Mouse (Mus musculus) adrenal gland, postnatal 10 days (tissue): ENCODE data around the gene Wfdc12. TPM values are rescaled to one million over a fixed set of nuclear protein-coding genes. Genes with fewer than 3 reads are reported as not detected.
"Not testable (repeated sequence)": the region's sequence is repeated elsewhere in the genome, so short reads cannot be mapped to it uniquely, and the experiment has no call there.

Source experiments
- DNase-seq: peaks from one replicate; pipeline ENCODE4 v3.0.0; 2021; ENCODE audit warnings: mixed read lengths
- long read RNA-seq, 2 experiments: library from polyadenylated mRNA; stranded (forward); transcript quantifications; one replicate each; pipeline ENCODE4 v2.0.0; 2021
- total RNA-seq, 2 experiments: library from RNA; stranded (reverse); gene quantifications; 2 replicates each; pipeline ENCODE4 v1.2.3; 2021

Gene Wfdc12
- total RNA-seq: not detected
- long read RNA-seq, experiment 1: 0 reads
- long read RNA-seq, experiment 2: 0 reads

DNA sequence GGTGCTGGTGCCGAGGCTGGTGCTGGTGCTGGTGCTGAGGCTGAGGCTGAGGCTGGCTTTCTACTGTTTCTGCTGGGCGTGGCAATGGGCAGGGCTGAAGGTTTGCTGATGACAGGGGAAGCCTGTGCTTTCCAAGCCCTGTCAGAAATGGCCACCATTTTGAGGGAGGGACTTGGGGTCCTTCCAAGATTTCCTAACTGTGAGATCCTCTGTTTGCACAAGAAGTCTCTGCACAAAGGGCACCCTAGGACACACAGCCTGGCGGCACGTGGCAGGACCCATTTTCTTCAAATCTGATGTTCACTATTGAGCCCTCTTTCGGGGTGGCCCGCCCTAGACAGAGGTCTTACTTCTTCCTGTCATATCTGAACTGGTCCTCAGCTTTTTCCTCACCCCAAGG is at the start of gene Wfdc12:
Wfdc12 (minus strand) TSS at position 33 of the 400 bp plus-strand sequence.
- peak; percentile 24 for DNase-seq

DNA sequence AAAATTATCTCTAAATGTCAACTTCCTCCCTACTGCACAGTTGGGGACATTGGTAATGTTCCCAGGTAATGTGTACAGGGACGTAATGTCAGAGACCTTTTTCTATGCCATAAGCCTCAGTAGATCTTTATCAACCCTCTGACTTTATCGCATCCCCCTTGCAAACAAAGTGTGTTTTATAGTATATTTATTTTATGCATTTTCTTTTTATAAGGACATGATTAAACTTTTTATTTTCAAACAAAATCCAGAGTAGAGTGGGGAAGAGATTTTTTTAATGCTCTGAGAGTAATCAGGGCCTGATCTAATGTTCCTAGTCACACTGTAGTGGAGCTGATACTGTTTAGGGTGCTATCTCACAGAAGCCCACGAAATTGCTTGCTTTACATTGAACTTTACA is 48.0 kb upstream of the Wfdc12 start, which contains the start of gene Svs2:
Svs2 (minus strand) TSS at position 101 of the 400 bp plus-strand sequence.
- DNase-seq: no peak

DNA sequence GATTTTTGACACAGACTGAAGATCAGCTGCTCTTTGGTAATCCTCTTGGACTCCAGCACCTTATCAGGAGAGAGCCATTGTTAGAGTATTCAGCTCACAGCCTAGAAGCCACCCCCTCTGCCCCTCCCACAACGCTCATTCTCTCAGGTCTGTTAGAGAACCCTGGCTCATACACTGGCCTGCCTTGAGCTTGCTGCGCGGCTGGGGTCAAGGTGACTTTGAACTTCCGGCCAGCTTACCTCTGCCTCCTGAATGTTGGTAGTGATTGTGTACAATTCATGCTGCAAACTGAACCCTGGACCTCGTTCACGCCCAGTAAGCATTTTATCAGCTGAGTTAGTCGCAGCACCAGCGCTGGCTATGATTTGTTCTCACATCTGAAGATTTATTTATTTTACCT is 42.3 kb upstream of the Wfdc12 start:
- no peak for DNase-seq

DNA sequence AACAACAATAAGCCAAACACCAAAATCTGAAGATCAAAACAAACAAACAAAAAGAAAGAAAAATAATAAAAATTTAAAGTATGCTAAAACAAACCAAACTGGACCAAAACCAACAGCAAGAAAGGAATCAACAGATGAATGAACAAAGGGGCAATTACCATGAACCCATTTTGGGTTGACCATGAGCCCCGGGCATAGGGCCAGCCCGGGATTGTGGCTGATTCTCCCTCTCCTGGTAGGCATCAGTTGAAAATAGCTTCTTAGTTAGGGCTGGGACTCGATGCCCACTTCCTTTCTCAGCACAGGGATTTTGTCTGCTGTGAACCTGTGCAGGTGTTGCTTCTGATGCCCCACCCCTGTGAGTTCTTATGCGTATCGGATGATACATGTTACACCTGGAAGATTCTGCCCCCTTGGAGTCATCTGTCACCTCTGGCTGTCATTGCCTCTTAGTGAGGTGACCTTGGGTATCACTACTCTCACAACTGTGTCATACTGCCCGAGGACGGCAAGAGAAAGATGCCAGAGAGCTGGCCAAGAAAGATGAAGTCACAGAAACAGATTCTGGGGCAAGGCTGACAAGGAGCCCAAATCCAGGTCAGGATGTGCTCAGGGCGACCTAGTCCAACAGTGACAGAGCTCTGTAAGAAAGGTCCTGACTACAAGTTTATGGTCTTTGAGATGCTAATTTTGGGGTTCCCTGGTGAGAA is 38.1 kb upstream of the Wfdc12 start:
- DNase-seq: peak; percentile 12

DNA sequence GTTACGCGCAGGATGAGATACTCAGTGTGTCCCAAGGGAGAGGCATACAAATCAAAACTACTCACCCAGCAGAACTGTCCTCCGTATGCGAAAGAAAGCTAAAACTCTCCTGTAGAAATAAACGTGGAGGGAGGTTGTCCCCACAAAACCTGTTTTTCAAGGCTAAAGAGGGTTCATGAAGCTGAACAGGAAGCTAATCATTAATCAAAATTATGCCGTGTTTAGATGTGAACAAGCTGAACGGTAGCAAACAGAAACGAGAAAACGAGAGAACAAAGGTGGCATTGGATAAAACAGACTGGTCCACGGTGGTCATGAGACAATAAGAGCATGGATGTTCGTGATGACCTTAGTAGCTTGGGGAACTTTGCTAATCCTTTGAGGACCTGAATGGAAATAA is 31.1 kb upstream of the Wfdc12 start, which contains the start of gene Wfdc15b:
Wfdc15b (minus strand) TSS at position 139 of the 400 bp plus-strand sequence.
- DNase-seq: no peak

DNA sequence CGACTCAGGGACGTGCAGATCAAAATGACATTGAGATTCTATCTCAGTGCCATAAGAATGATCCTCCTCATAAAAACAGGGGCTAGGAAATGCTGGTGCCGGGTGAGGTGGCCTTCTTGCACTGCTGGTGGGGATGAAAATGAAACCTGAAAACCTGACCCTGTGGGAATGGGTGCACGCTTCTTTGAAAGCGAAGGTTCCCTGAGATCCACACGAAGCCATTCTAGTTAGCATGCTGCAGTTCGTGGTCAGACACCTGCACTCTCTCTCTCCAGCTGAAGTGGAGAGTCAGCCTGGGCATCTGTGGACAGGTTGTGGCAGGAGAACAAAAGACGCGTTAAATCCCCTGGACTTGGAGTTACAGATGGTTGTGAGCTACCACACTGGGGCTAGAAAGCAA is 28.9 kb upstream of the Wfdc12 start:
- DNase-seq: no peak

GRCm38 (mm10) chr2:164212711-164213110 is 22.3 kb upstream of the Wfdc12 start:
- DNase-seq: no peak

- no peak for DNase-seq
Measured at GRCm38 (mm10) chr2:164210892-164211291, 20.5 kb upstream of the Wfdc12 start.

- no peak for DNase-seq
Measured at GRCm38 (mm10) chr2:164206676-164207075, 16.3 kb upstream of the Wfdc12 start.

DNA sequence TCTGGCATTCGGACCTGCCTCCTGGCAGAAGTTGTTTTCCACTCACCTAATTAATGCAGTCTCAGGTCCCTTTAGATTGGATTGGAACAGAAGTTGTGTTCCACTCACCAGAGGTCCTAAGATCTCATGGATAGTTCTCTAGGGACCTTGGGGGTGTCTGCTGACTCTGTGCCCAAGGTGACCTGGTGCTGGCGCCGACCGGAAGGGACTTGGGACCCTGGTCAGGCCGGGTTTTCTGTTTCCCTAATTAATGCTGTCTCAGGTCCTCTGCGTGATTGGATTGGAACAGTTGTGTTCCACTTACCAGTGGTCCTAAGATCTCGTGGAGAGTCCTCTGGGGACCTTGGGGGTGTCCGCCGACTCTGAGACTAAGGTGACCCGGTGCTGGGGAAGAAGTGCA is 15.6 kb upstream of the Wfdc12 start:
- DNase-seq: not testable (repeated sequence)

GRCm38 (mm10) chr2:164199626-164200327 is 9.4 kb upstream of the Wfdc12 start, which contains the start of gene Wfdc15a:
Gene Wfdc15a, minus strand, starts transcription at chr2:164200130.
- DNase-seq: no peak

- no peak for DNase-seq
Measured at GRCm38 (mm10) chr2:164196700-164196990, 6.2 kb upstream of the Wfdc12 start.

DNA sequence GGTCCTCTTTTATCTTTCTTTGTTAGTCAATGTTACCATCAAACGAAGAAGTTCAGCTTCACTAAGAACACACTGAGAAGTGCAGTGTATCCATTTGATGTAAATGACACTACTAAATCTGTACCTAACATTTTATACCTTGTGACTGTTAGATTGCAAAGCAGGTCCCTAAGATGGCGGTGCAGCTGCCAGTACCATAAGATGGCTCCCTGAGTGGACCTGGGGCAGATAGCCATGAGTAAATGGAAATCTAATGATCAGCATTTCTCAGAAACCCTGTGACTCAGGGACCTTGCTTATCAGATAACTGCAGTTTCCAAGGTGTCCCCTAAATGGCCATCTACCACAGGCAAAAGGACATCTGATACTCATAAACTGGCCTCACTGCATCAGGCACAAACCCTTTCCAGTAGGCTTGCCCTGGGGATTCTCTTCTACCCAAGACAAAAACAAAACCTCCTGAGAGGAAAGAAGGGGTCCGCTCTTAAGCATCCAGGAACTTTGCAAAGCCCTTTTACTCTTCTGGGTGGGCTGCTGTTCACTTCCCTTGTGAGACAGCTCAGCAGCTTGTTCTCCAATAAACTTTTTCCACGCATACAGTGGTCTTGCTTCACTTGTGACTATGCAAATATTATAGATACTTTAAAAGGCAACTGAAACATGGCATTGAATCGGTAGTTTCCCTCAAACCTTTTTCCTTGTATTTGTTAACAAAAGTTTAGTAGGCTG is 5.7 kb upstream of the Wfdc12 start:
- DNase-seq: no peak

GRCm38 (mm10) chr2:164194959-164195630 is 4.7 kb upstream of the Wfdc12 start:
- peak; percentile 30 for DNase-seq

DNA sequence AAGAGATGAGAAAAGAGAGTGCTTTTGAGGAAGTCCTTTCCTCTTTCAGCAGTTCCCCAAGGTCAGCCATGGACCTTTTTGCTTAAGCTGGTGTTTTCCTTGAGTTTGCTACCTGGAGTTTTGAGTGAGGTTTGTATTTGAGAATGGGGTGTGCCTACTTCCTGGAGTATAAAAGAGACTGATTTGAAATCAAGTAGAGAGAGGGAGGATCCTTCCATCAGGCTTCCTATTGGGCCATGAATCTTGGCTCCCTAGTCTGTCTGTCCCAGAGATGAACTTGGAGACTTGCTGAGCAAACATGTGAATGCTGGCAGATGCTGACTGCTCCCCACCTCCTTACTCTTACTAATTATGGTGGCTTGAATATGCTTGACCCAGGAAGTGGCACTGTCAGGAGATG is 1.9 kb upstream of the Wfdc12 start:
- DNase-seq: no peak

GRCm38 (mm10) chr2:164188722-164189121 is 1.7 kb downstream of the Wfdc12 start:
- no peak for DNase-seq

- DNase-seq: no peak
Measured at GRCm38 (mm10) chr2:164184145-164184719, 6.2 kb downstream of the Wfdc12 start.

DNA sequence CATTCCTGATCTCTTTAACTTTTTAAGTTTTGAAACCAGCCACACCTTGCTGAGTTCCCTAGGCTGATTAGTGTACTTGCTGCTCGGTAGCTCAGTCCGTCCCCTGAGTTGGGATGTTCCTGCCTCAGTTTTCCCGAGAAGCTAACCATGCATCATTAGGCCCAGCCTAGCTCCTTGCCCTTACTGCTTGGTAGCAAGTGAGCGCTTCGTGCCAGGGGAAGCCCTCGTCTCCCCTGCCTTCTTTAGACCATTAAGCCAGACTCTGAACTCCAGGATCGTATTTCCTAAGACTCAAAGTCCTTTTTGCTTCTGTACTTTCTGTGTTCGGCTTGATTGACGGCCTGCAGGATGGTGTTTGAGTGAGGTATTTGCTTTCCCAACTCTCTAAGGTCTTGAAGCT is 7.1 kb downstream of the Wfdc12 start:
- no peak for DNase-seq

DNA sequence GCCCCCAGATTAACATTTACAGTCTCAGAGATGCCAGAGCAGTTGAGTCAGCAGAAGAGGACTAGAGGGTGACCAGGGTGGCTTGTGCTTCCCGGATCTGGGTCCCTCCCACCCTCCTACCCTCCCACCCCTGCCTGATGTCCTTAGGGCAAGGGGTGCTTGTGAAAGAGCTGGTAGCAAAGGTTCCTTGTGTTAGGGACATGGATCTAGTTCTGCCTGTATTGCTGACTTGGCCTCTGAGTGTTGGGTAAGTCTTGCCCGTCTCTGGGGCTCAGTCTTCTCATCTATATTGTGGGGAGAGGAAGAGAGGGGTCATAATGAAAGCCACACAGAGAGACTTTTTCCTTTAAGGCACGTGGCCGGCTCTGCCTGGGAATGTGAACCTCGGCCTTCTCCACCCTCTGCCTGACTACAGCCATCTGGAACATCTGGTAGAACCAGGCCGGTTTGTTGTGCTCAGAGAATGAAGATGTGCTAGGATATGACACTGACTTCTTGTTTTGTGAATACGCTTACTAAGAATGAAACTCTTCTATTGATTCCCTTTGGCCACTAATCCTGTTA is 7.6 kb downstream of the Wfdc12 start, which contains the start of gene Wfdc5:
Wfdc5 (minus strand) TSS at position 51 of the 564 bp plus-strand sequence.
- no peak for DNase-seq

DNA sequence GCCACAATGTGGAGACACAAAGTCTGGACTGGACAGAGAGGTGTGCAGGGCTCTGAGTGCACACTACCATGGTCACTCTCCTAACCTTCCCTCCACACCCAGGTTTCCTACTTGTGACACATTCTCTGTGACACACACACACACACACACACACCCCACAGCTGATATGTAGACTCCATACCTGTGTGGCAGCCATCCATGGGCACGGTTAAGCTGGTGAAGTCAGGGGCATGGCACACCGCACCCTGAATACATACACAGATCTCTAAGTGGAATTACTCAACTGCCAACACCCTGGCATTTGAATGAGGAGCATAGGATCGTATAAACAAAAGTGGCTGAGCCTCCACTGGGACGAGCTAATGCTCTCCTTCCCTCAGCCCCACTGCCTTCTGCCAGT is 9.6 kb downstream of the Wfdc12 start:
- no peak for DNase-seq

DNA sequence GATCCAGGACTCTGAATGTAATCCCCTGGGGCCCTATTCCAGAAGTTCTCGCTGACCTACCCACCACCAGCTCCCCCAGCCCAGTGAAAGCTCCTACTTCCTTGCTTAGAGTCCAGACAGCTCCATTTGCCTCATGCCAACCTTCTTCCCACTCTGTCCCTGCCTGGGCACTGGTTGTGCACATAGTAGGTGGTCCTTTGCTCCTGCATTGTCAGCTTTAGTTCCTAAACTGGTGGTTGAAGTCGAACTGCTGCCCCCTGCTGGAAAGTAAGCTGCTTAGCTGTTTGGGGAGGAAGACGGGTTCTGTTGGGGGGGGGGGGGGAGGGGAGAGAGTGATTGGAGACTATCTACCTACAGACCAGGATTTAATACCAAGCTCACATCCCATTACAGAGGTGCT is 10.3 kb downstream of the Wfdc12 start:
- peak; percentile 51 for DNase-seq

DNA sequence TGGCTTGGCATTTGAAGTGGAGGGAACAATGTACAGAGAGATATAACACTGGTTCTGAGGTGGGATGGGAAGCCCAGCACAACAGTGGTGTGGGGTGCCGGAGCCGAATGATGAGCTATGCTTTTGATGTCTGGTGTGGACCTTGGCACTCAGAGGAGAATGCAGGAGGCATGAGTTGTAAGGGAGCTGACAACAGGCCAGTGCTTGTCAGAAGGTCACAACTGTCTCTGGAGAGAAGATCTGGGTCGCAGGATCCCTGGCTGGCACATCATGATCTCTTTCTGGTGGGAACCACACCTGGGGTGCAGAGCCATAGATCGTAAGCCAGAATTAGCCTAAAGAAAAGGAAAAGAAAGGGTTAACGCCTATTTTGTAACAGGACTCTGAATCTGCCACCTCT is 12.6 kb downstream of the Wfdc12 start:
- DNase-seq: peak; percentile 24
